17 mouse cellular contexts compared by ENCODE assay signal in genomic region chr7:112241945-112242329, GRCm38 (mm10). TPM values are rescaled to one million over a fixed set of nuclear protein-coding genes. Genes with fewer than 3 reads are reported as not detected.
DNase-seq lines count a peak whose midpoint lies in the region; ATAC-seq and TF ChIP-seq lines count a peak whose summit lies in the region.
"Had no signal": no experiment of that assay in that cellular context is flagged by ENCODE, and none has a peak within 500 bp of the region (broad histone marks: within the 10 kb centered on the region; RNA-seq: fewer than 3 reads in every experiment).

No protein-coding gene starts in this region.

- WGBS in heart, embryonic 16.5 days: 93% methylated on average over 3 of the region's 3 CpGs

- no peak overlapping the region for H3K4me3 ChIP-seq in heart, embryonic 16.5 days (ENCODE audit: low read length)
- H3K4me3 ChIP-seq in left cerebral cortex, adult 2 months: peak overlapping the region; percentile 9
- no peak overlapping the region for H3K4me3 ChIP-seq in cortical plate, adult 2 months (ENCODE audit: insufficient read depth, low read length)
- H3K4me3 ChIP-seq: gastrocnemius, adult 2 months; intestine, embryonic 15.5 days; kidney, embryonic 15.5 days; limb, embryonic 12.5 days; liver, embryonic 15.5 days; megakaryocyte, embryonic 14.5 days had no signal

- peak; percentile 47 for ATAC-seq in cerebellum, adult (ENCODE audit: insufficient number of reproducible peaks, low FRiP score, low TSS enrichment)
- ATAC-seq in heart, embryonic 16.5 days (replicated peaks; ENCODE audit: extremely low read depth, insufficient read depth, low FRiP score): no peak
- ATAC-seq: intestine, embryonic 15.5 days had no signal

- peaks cover 49% of the 10 kb centered on the region for H3K36me3 ChIP-seq in heart, embryonic 16.5 days (ENCODE audit: control insufficient read depth, insufficient read depth)
- H3K36me3 ChIP-seq: intestine, embryonic 15.5 days; kidney, embryonic 15.5 days; limb, embryonic 12.5 days; liver, embryonic 15.5 days had no signal

- peak overlapping the region; percentile 31; the same call in 1 of the 2 replicates for H3K27ac ChIP-seq in heart, embryonic 16.5 days (ENCODE audit: low read length)
- H3K27ac ChIP-seq in left cerebral cortex, adult 2 months: peak overlapping the region; percentile 86
- H3K27ac ChIP-seq in cortical plate, adult 2 months (ENCODE audit: insufficient read depth, low read length): peak overlapping the region; percentile 31; the same call in 1 of the 2 replicates
- H3K27ac ChIP-seq: intestine, embryonic 15.5 days; kidney, embryonic 15.5 days; limb, embryonic 12.5 days; liver, embryonic 15.5 days had no signal

- TF ChIP-seq POLR2A in cortical plate, adult 2 months (IDR thresholded peaks at IDR 0.05; ENCODE audit: extremely low read depth, insufficient read depth, low read length): 0 out of 2 replicates have a peak, but pooled peaks have one; percentile 2

- DNase-seq in cerebellum, postnatal 4 days (ENCODE audit: low spot score in 2 of 2): no peak
- no peak for DNase-seq in heart, postnatal 25 days (ENCODE audit: low spot score)
- DNase-seq in left cerebral cortex, adult 2 months (ENCODE audit: extremely low spot score in 1 of 2, low spot score in 2 of 2): no peak
- DNase-seq in left cerebral cortex, postnatal 36 days (ENCODE audit: low spot score in 2 of 2): no peak
- DNase-seq in embryo, embryonic 10.5 days (ENCODE audit: low spot score): no peak
- DNase-seq: adrenal gland, adult 8-10 months; gastrocnemius, adult 2 months; lung, postnatal 10 days; right cerebral cortex, postnatal 4 days had no signal

- H3K4me1 ChIP-seq in heart, embryonic 16.5 days (ENCODE audit: control insufficient read depth, insufficient read depth, low read length): peaks cover 75% of the 10 kb centered on the region
- peaks cover 31% of the 10 kb centered on the region for H3K4me1 ChIP-seq in cortical plate, adult 2 months (ENCODE audit: control insufficient read depth, insufficient read depth, low read length)
- H3K4me1 ChIP-seq: liver, embryonic 15.5 days had no signal

- intact Hi-C loops in heart, postnatal 25 days (cut with DNase I): no loop called here
- intact Hi-C loops in left cerebral cortex, adult 2 months (cut with DNase I): loop anchor here (1.0 kb wide), 1 partner anchor 9 kb away; no protein-coding TSS in a partner anchor
- intact Hi-C loops in left cerebral cortex, postnatal 36 days (cut with DNase I): loop anchor here (2.0 kb wide), 1 partner anchor 37 kb away; no protein-coding TSS in a partner anchor

- no peaks in the 10 kb centered on the region for H3K9me3 ChIP-seq in heart, embryonic 16.5 days (replicated peaks; ENCODE audit: control insufficient read depth, low read length)
- H3K9me3 ChIP-seq: intestine, embryonic 15.5 days; kidney, embryonic 15.5 days; limb, embryonic 12.5 days; liver, embryonic 15.5 days had no signal

- no peaks in the 10 kb centered on the region for H3K27me3 ChIP-seq in heart, embryonic 16.5 days (ENCODE audit: control insufficient read depth, insufficient read depth, low read length)
- H3K27me3 ChIP-seq: intestine, embryonic 15.5 days; kidney, embryonic 15.5 days; liver, embryonic 15.5 days had no signal

- H3K4me2 ChIP-seq in heart, embryonic 16.5 days (ENCODE audit: low read depth, low read length): no peak overlapping the region
- H3K4me2 ChIP-seq: intestine, embryonic 15.5 days; kidney, embryonic 15.5 days; limb, embryonic 12.5 days; liver, embryonic 15.5 days had no signal

- TF ChIP-seq CTCF in left cerebral cortex, adult 2 months (IDR thresholded peaks at IDR 0.05): no peak
- TF ChIP-seq CTCF in cortical plate, adult 2 months (IDR thresholded peaks at IDR 0.05; ENCODE audit: extremely low read depth, insufficient read depth, low read length): no peak

- H3K9ac ChIP-seq in heart, embryonic 16.5 days (ENCODE audit: low read length): no peak overlapping the region
- H3K9ac ChIP-seq: intestine, embryonic 15.5 days; kidney, embryonic 15.5 days; limb, embryonic 12.5 days; liver, embryonic 15.5 days had no signal

RNA-seq across cellular contexts. Expression of gene Mical2, which starts 16.3 kb away (rescaled TPM):
- polyA plus RNA-seq in heart, embryonic 16.5 days (2015; fragmentation: Nextera tagmentation; extraction: Ambion mirVana): 128 and 145 TPM in 2 replicates
- 100 to 1,000 TPM in 1 of 2 experiments, 10 to 100 TPM in 1; 93.4 to 103 TPM for total RNA-seq in heart, postnatal 25 days (2021)
- total RNA-seq in left cerebral cortex, adult 2 months (2021): 100 to 1,000 TPM; 652 to 703 TPM
- total RNA-seq in left cerebral cortex, postnatal 36 days (2021): 100 to 1,000 TPM; 605 to 619 TPM
- polyA plus RNA-seq in cortical plate, adult 2 months (2012; rRNA removed): 371 and 405 TPM in 2 replicates

Comparison
In these comparisons a context has a peak if more than half of its experiments do, and no peak if none do; other contexts are left out.
1. H3K27ac ChIP-seq: peak in every context shown above with its lines; median percentile 86 in left cerebral cortex, adult 2 months; 31 in heart, embryonic 16.5 days; 31 in cortical plate, adult 2 months.
2. RNA of gene Mical2, which starts 16.3 kb away (total RNA-seq): 652 to 703 TPM in left cerebral cortex, adult 2 months and 605 to 619 TPM in left cerebral cortex, postnatal 36 days; 93.4 to 103 TPM in heart, postnatal 25 days; every median in the first group is over 4 times any median in the second.